Mouse (Mus musculus) liver, embryonic 16.5 days (tissue): ENCODE results near the gene Ppp2r2c. TPM values are rescaled to one million over a fixed set of nuclear protein-coding genes. Genes with fewer than 3 reads are reported as not detected.
A peak's percentile ranks its signal among the peaks of the same experiment; 100 is the strongest.

Source experiments
- ATAC-seq: fragments of 200-750 bp; cut with Nextera tagmentation; 2 replicates; pipeline ENCODE4 v1.8.0; 2017; ENCODE audit warnings: low read depth, mild to moderate bottlenecking, moderate number of reproducible peaks, moderate library complexity
- H3K27ac ChIP-seq: fragments of 300-500 bp; sonication (generic); 2 replicates; pipeline ENCODE4 v1.5.1; 2014; ENCODE audit warnings: mild to moderate bottlenecking, low read length
- H3K27me3 ChIP-seq: fragments of 300-500 bp; sonication (generic); 2 replicates; pipeline ENCODE4 v1.6.1; 2014; ENCODE audit warnings: low read depth, low read length, mixed read lengths; ENCODE audit not compliant: control insufficient read depth, insufficient read depth
- H3K36me3 ChIP-seq: fragments of 300-500 bp; sonication (generic); 2 replicates; pipeline ENCODE4 v1.6.1; 2014; ENCODE audit warnings: mild to moderate bottlenecking; ENCODE audit not compliant: control insufficient read depth, insufficient read depth
- H3K4me1 ChIP-seq: fragments of 300-500 bp; sonication (generic); 2 replicates; pipeline ENCODE4 v1.6.1; 2014; ENCODE audit warnings: low read depth, low read length, mixed read lengths; ENCODE audit not compliant: control insufficient read depth
- H3K4me2 ChIP-seq: fragments of 300-500 bp; sonication (generic); 2 replicates; pipeline ENCODE4 v1.6.1; 2014; ENCODE audit warnings: low read depth, low read length, mixed read lengths
- H3K4me3 ChIP-seq: fragments of 300-500 bp; sonication (generic); 2 replicates; pipeline ENCODE4 v1.5.1; 2014; ENCODE audit warnings: low read depth, mild to moderate bottlenecking, low read length
- H3K9ac ChIP-seq: fragments of 300-500 bp; sonication (generic); 2 replicates; pipeline ENCODE4 v1.6.1; 2014; ENCODE audit warnings: low read depth, low read length
- H3K9me3 ChIP-seq: fragments of 300-500 bp; sonication (generic); replicated peaks from 2 replicates; pipeline ENCODE4 v1.6.1; 2016; ENCODE audit warnings: low read length; ENCODE audit not compliant: control insufficient read depth
- WGBS: fragments of 180-500 bp; shearing (Covaris S2); extraction: QIAGEN DNeasy Blood & Tissue Kit; methylation state at CpG from one replicate; pipeline ENCODE4 v1.1.7; 2014; ENCODE audit not compliant: insufficient replicate concordance; 5-methylcytosine and 5-hydroxymethylcytosine counted together
- polyA plus RNA-seq: library from polyadenylated mRNA; unstranded; fragments of >200 nt; fragmentation: Nextera tagmentation; extraction: Ambion mirVana; gene quantifications from 2 replicates; pipeline ENCODE4 v1.2.1, GENCODE M21; 2015

The Ppp2r2c gene
- 0.02 TPM in 1 of 2 replicates, not detected in the other for polyA plus RNA-seq

DNA sequence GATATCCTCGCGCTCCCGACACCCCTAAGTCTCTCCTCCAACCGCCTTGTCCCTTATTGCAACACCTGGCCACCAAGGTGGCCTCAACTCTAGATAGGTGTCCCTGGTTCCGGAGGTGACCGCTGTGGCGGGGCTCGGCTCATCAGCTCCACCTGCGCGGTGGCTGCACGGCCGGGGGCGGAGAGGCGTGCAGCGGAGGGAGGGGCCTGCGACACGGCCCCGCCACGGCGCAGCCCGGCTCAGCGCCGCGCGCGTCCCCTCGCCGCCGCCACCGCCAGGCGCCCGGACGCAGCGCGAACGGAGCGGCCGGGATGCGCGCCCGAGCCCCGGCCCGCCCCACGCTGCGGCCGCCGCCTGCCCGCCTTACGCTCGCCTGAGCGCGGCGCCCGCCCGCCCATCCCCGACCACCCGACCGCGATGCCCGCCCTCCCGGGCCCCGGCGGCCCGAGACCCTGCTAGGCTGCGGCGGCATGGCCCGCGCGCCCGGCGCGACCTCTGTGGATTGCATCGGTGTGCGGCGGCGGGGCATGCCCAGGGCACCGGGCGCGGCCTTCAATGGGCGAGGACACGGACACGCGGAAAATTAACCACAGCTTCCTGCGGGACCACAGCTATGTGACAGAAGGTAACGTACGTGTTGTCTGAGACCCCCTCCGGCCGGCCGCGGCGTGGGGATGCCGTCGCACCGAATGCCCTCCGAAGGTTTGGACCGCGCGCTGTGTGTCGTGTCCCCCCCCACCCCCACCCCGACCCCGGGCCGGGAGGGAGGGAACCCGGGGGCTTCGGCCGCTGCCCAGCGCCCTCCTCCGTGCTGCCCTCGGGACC lies at the start of gene Ppp2r2c:
Gene Ppp2r2c, plus strand, starts transcription at position 248 of the 825 bp plus-strand sequence.
- Histone ChIP-seq H3K36me3 (no peaks in the 10 kb centered on the region), H3K9me3 (no peaks in the 10 kb centered on the region), H3K4me1 (no peaks in the 10 kb centered on the region), H3K4me3 (no peak within 1 kb of the TSS), H3K27ac (no peak within 1 kb of the TSS), H3K9ac (no peak within 1 kb of the TSS), H3K4me2 (no peak within 1 kb of the TSS), H3K27me3 (peaks cover 57% of the 10 kb centered on the region)
- ATAC-seq = no peak
- WGBS = 2% methylated on average over 63 of the region's 108 CpGs

- H3K4me3 ChIP-seq = no peak overlapping the region
- H3K27me3 ChIP-seq = no peaks in the 10 kb centered on the region
- H3K4me1 ChIP-seq = no peaks in the 10 kb centered on the region
- H3K4me2 ChIP-seq = no peak overlapping the region
- H3K9ac ChIP-seq = no peak overlapping the region
- no peaks in the 10 kb centered on the region for H3K9me3 ChIP-seq
- H3K36me3 ChIP-seq = peaks cover 10% of the 10 kb centered on the region
- H3K27ac ChIP-seq = no peak overlapping the region
- ATAC-seq = no peak
- WGBS = 65% methylated on average over 5 of the region's 5 CpGs
Observed at GRCm38 (mm10) chr5:36819742-36820141, 48.6 kb upstream of the Ppp2r2c start.

GRCm38 (mm10) chr5:36820142-36820541 lies 48.2 kb upstream of the Ppp2r2c start:
- Histone ChIP-seq H3K4me2 (no peak overlapping the region), H3K27me3 (no peaks in the 10 kb centered on the region), H3K36me3 (peaks cover 8% of the 10 kb centered on the region), H3K4me1 (no peaks in the 10 kb centered on the region), H3K27ac (no peak overlapping the region), H3K9ac (no peak overlapping the region), H3K9me3 (no peaks in the 10 kb centered on the region), H3K4me3 (no peak overlapping the region)
- no peak for ATAC-seq
- 38% methylated on average over 6 of the region's 6 CpGs for WGBS

DNA sequence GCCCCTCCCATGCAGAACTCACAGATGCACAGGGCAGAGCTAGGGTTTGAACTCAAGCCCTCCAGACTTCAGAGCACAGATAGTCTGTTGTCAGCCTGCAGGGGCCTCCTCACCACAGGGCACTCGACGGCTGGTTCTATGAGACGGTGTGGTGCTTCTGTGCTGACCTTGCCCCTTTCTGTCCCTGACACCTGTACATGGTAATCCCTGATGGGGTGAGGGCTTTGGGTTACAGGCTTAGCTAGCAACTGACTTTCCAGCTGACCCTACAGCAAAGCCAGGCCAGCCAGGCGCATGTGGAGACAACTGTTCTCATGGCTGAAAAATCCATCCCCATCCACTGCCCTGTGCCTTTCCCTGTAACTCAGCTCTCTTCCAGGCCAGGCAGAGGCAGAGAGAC lies 45.4 kb upstream of the Ppp2r2c start:
- ATAC-seq = no peak

GRCm38 (mm10) chr5:36829098-36829497 lies 39.2 kb upstream of the Ppp2r2c start:
- Histone ChIP-seq H3K27me3 (no peaks in the 10 kb centered on the region), H3K9ac (no peak overlapping the region), H3K9me3 (no peaks in the 10 kb centered on the region), H3K27ac (no peak overlapping the region), H3K4me3 (no peak overlapping the region), H3K4me1 (peaks cover 14% of the 10 kb centered on the region), H3K4me2 (peak overlapping the region; percentile 90), H3K36me3 (no peaks in the 10 kb centered on the region; the same call in 1 of the 2 replicates)
- ATAC-seq = peak; percentile 52; the same call in 1 of the 2 replicates
- WGBS = 69% methylated on average over 4 of the region's 4 CpGs

More for the DNA sequence above, 45.4 kb upstream of the Ppp2r2c start:
- no peaks in the 10 kb centered on the region for H3K4me1 ChIP-seq
- no peaks in the 10 kb centered on the region for H3K27me3 ChIP-seq
- peaks cover 8% of the 10 kb centered on the region for H3K36me3 ChIP-seq
- H3K9ac ChIP-seq = no peak overlapping the region
- no peak overlapping the region for H3K27ac ChIP-seq
- H3K9me3 ChIP-seq = no peaks in the 10 kb centered on the region
- H3K4me3 ChIP-seq = no peak overlapping the region
- WGBS = 79% methylated on average over 4 of the region's 4 CpGs
- no peak overlapping the region for H3K4me2 ChIP-seq

DNA sequence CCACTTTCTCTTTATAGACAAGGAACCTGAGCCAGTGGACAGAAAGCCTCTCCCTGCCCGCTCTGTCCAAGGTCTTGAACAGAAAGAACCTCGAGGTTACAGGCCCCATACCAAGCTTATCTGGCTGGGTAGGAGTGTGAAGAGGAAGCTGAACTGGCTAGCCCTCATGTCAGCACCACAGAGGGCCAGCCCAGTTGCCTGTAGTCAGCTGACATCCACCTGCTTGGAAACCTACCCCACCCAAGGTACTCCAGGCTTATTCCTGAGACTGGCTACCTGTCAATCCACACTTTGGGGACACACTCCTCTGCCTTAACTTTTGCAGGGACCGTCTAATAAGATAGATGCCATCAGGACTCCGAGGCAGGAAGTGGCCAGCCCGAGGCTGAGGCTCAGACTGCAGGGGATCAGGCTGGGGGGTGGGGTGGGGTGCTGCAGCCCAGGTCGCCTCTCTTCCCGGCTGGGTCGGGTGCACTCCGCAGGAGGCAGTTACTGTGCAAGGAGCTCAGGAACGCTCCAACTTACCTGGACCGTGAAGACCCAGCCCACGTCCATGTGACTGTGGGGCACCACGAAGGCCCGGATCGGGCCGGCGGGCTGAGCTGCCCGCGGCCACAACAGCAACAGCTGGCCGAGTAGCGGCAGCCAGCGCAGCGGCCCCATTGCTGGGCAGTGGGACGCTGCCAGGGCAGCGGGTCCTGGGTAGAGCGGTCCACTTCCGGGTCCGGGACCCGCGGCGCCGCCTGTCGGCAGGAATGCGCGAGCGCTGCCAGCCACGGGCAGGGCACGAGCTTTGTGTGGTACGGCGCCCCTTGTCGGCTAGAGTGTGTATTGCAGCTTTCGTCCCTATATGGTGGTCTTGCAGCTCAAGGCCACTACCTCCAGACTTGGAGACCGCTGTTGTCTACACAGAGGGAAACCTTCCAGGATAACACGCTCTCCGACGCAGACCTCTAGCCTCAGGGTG lies 38.1 kb upstream of the Ppp2r2c start, which contains the start of gene Man2b2:
Gene Man2b2, minus strand, starts transcription at position 741 of the 967 bp plus-strand sequence.
- Histone ChIP-seq H3K4me1 (peaks cover 14% of the 10 kb centered on the region), H3K9me3 (no peaks in the 10 kb centered on the region), H3K9ac (peak within 1 kb of the TSS; percentile 81), H3K4me2 (peak within 1 kb of the TSS; percentile 90), H3K27me3 (no peaks in the 10 kb centered on the region), H3K4me3 (peak within 1 kb of the TSS; percentile 78), H3K27ac (peak within 1 kb of the TSS; percentile 50; the same call in 1 of the 2 replicates), H3K36me3 (no peaks in the 10 kb centered on the region; the same call in 1 of the 2 replicates)
- ATAC-seq = peak; percentile 83
- WGBS = 1% methylated on average over 46 of the region's 46 CpGs

GRCm38 (mm10) chr5:36831272-36831671 lies 37.0 kb upstream of the Ppp2r2c start:
- ATAC-seq = no peak
- H3K27me3 ChIP-seq = no peaks in the 10 kb centered on the region
- H3K4me3 ChIP-seq = no peak overlapping the region
- no peaks in the 10 kb centered on the region; the same call in 1 of the 2 replicates for H3K36me3 ChIP-seq
- no peak overlapping the region for H3K9ac ChIP-seq
- H3K9me3 ChIP-seq = no peaks in the 10 kb centered on the region
- no peak overlapping the region for H3K27ac ChIP-seq
- peaks cover 14% of the 10 kb centered on the region for H3K4me1 ChIP-seq
- 50% methylated on average over 7 of the region's 7 CpGs for WGBS
- no peak overlapping the region; the same call in 1 of the 2 replicates for H3K4me2 ChIP-seq

GRCm38 (mm10) chr5:36835933-36836332 lies 32.4 kb upstream of the Ppp2r2c start:
- H3K27me3 ChIP-seq = no peaks in the 10 kb centered on the region
- no peaks in the 10 kb centered on the region for H3K36me3 ChIP-seq
- no peaks in the 10 kb centered on the region for H3K4me1 ChIP-seq
- H3K4me2 ChIP-seq = no peak overlapping the region
- H3K27ac ChIP-seq = no peak overlapping the region
- H3K9ac ChIP-seq = no peak overlapping the region
- 3% methylated on average over 6 of the region's 6 CpGs for WGBS
- no peaks in the 10 kb centered on the region for H3K9me3 ChIP-seq
- no peak overlapping the region for H3K4me3 ChIP-seq
- no peak for ATAC-seq
